Mouse (Mus musculus) bone marrow macrophage, adult 2 months (primary cell): Measurements from ENCODE around the gene Xpnpep3. TPM values are rescaled to one million over a fixed set of nuclear protein-coding genes. Genes with fewer than 3 reads are reported as not detected.

ENCODE experiments used
- H3K27ac ChIP-seq: 2 replicates; pipeline ENCODE4 v1.5.1; 2012; ENCODE audit warnings: low read depth, low read length; ENCODE audit not compliant: insufficient read depth
- H3K4me1 ChIP-seq: 2 replicates; pipeline ENCODE4 v1.6.1; 2012; ENCODE audit warnings: low read length; ENCODE audit not compliant: control insufficient read depth, insufficient read depth
- H3K4me3 ChIP-seq: 2 replicates; pipeline ENCODE4 v1.5.1; 2012; ENCODE audit warnings: mild to moderate bottlenecking, low read length, moderate library complexity; ENCODE audit not compliant: insufficient read depth
- CTCF ChIP-seq: IDR thresholded peaks from 2 replicates; pipeline ENCODE4 v1.5.1; 2012; ENCODE audit warnings: low read depth, mild to moderate bottlenecking, low read length, moderate library complexity
- POLR2A ChIP-seq: IDR thresholded peaks from 2 replicates; pipeline ENCODE4 v1.6.1; 2012; ENCODE audit warnings: mild to moderate bottlenecking, low read depth, low read length, borderline replicate concordance
- polyA plus RNA-seq: library from polyadenylated mRNA; stranded (reverse); fragments of >200 nt; gene quantifications from 2 replicates; pipeline ENCODE4 v1.2.4, GENCODE M21; 2012; ENCODE audit not compliant: missing spikeins, insufficient read depth, insufficient read length

Xpnpep3 gene
- polyA plus RNA-seq, 1 experiment, result 9.8 TPM

GRCm38 (mm10) chr15:81425311-81425710, 25.4 kb downstream of the Xpnpep3 start:
- Histone ChIP-seq H3K4me3 (no peak overlapping the region), H3K27ac (no peak overlapping the region), H3K4me1 (peaks cover 10% of the 10 kb centered on the region)
- TF ChIP-seq POLR2A, result no peak
- no peak for TF ChIP-seq CTCF

- TF ChIP-seq POLR2A (no peak), CTCF (no peak)
- H3K4me1 ChIP-seq, result 0 out of 2 replicates have a peak, but pooled peaks cover 2% of the 10 kb centered on the region
- H3K4me3 ChIP-seq, result no peak overlapping the region
- H3K27ac ChIP-seq, result no peak overlapping the region
Measured at GRCm38 (mm10) chr15:81427947-81428346, 28.0 kb downstream of the Xpnpep3 start.

- H3K4me3 ChIP-seq, result no peak overlapping the region
- no peak for TF ChIP-seq POLR2A
- TF ChIP-seq CTCF, result no peak
- H3K27ac ChIP-seq, result no peak overlapping the region
- H3K4me1 ChIP-seq, result 0 out of 2 replicates have a peak, but pooled peaks cover 2% of the 10 kb centered on the region
Measured at GRCm38 (mm10) chr15:81431195-81431594, 31.3 kb downstream of the Xpnpep3 start.

- Histone ChIP-seq H3K4me1 (no peaks in the 10 kb centered on the region), H3K4me3 (no peak overlapping the region), H3K27ac (no peak overlapping the region)
- TF ChIP-seq POLR2A (no peak), CTCF (no peak)
Measured at GRCm38 (mm10) chr15:81438345-81438744, 38.4 kb downstream of the Xpnpep3 start.

GRCm38 (mm10) chr15:81439236-81439635, 39.3 kb downstream of the Xpnpep3 start:
- Histone ChIP-seq H3K4me3 (no peak overlapping the region), H3K27ac (no peak overlapping the region), H3K4me1 (no peaks in the 10 kb centered on the region)
- no peak for TF ChIP-seq POLR2A
- TF ChIP-seq CTCF, result no peak

GRCm38 (mm10) chr15:81448463-81448862, 48.5 kb downstream of the Xpnpep3 start:
- TF ChIP-seq CTCF, result no peak
- TF ChIP-seq POLR2A, result no peak
- H3K27ac ChIP-seq, result no peak overlapping the region
- H3K4me3 ChIP-seq, result no peak overlapping the region
- no peaks in the 10 kb centered on the region for H3K4me1 ChIP-seq

GRCm38 (mm10) chr15:81461523-81461922, 61.6 kb downstream of the Xpnpep3 start:
- TF ChIP-seq POLR2A (no peak), CTCF (no peak)
- Histone ChIP-seq H3K4me1 (peaks cover 7% of the 10 kb centered on the region), H3K27ac (no peak overlapping the region), H3K4me3 (no peak overlapping the region)

- no peak for TF ChIP-seq POLR2A
- no peak for TF ChIP-seq CTCF
- peak overlapping the region; percentile 90 for H3K27ac ChIP-seq
- H3K4me1 ChIP-seq, result peaks cover 12% of the 10 kb centered on the region
- peak overlapping the region; percentile 71 for H3K4me3 ChIP-seq
Measured at GRCm38 (mm10) chr15:81465016-81465660, 65.2 kb downstream of the Xpnpep3 start.

GRCm38 (mm10) chr15:81465901-81466737, 66.2 kb downstream of the Xpnpep3 start, which contains the start of gene Rbx1:
TSS of gene Rbx1 (plus strand) at chr15:81466296.
- Histone ChIP-seq H3K27ac (peak within 1 kb of the TSS; percentile 90), H3K4me3 (peak within 1 kb of the TSS; percentile 88), H3K4me1 (peaks cover 12% of the 10 kb centered on the region)
- TF ChIP-seq CTCF, result no peak
- peak; percentile 70; the same call in 1 of the 2 replicates for TF ChIP-seq POLR2A

- Histone ChIP-seq H3K4me3 (peak overlapping the region; percentile 88), H3K27ac (peak overlapping the region; percentile 60), H3K4me1 (peaks cover 12% of the 10 kb centered on the region)
- TF ChIP-seq POLR2A (no peak), CTCF (no peak)
Measured at GRCm38 (mm10) chr15:81466738-81467113, 66.8 kb downstream of the Xpnpep3 start.
